Mouse (Mus musculus) testis, adult 2 months (tissue): ENCODE results near the gene Cnnm2. TPM values are rescaled to one million over a fixed set of nuclear protein-coding genes. Genes with fewer than 3 reads are reported as not detected.

Experiments
- H3K27ac ChIP-seq: fragments of 200-500 bp; 2 replicates; pipeline ENCODE4 v1.5.1; 2012; ENCODE audit warnings: low read depth, low read length; ENCODE audit not compliant: control insufficient read depth, insufficient read depth
- H3K27me3 ChIP-seq: fragments of 200-500 bp; 2 replicates; pipeline ENCODE4 v1.6.1; 2012; ENCODE audit warnings: mild to moderate bottlenecking, low read length, moderate library complexity; ENCODE audit not compliant: control insufficient read depth, insufficient read depth
- H3K36me3 ChIP-seq: fragments of 200-500 bp; 2 replicates; pipeline ENCODE4 v1.6.1; 2012; ENCODE audit warnings: mild to moderate bottlenecking, low read length; ENCODE audit not compliant: control insufficient read depth, insufficient read depth
- H3K4me1 ChIP-seq: fragments of 200-500 bp; 2 replicates; pipeline ENCODE4 v1.6.1; 2012; ENCODE audit warnings: low read length; ENCODE audit not compliant: control insufficient read depth, insufficient read depth
- H3K4me3 ChIP-seq: fragments of 200-500 bp; 2 replicates; pipeline ENCODE4 v1.5.1; 2012; ENCODE audit warnings: low read depth, mild to moderate bottlenecking, low read length, moderate library complexity, mixed read lengths; ENCODE audit not compliant: control insufficient read depth
- CTCF ChIP-seq: fragments of 200-500 bp; IDR thresholded peaks from 2 replicates; pipeline ENCODE4 v1.5.1; 2012; ENCODE audit warnings: low read depth, mild to moderate bottlenecking, inconsistent platforms, low read length, moderate library complexity; ENCODE audit not compliant: control insufficient read depth, insufficient read depth, insufficient replicate concordance
- POLR2A ChIP-seq: fragments of 200-500 bp; IDR thresholded peaks from 2 replicates; pipeline ENCODE4 v1.6.1; 2012; ENCODE audit warnings: low read depth, mild to moderate bottlenecking, inconsistent platforms, low read length, moderate library complexity; ENCODE audit not compliant: control insufficient read depth
- polyA plus RNA-seq: library from polyadenylated mRNA; depleted of rRNA; stranded (reverse); fragments of >200 nt; gene quantifications from 2 replicates; pipeline ENCODE4 v1.2.3, GENCODE M21; 2012

The Cnnm2 gene
- polyA plus RNA-seq, 1 experiment: 3.3 TPM

DNA sequence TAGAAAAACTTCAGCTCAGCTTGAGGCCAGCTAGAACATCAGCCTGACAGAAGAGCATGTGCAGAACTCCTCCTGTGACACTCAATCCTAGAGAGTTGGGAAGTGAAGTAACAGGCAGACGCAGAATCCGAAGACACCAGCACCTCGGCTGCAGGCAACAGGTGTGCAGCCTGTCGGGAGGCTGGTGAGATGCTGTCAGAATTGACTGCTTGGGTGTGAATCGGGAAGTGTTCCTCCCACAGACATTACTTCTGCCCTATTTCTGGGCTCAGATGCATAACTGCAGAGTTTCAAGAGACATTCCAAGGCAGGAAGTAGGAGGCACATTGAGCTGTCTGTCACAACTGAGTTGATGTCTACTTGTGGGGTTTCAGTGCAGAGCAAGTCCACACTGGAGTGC is 72.9 kb downstream of the Cnnm2 start:
- H3K4me3 ChIP-seq: no peak overlapping the region
- no peaks in the 10 kb centered on the region; the same call in 1 of the 2 replicates for H3K4me1 ChIP-seq
- H3K27me3 ChIP-seq: no peaks in the 10 kb centered on the region
- H3K36me3 ChIP-seq: no peaks in the 10 kb centered on the region
- no peak for TF ChIP-seq POLR2A
- H3K27ac ChIP-seq: no peak overlapping the region

DNA sequence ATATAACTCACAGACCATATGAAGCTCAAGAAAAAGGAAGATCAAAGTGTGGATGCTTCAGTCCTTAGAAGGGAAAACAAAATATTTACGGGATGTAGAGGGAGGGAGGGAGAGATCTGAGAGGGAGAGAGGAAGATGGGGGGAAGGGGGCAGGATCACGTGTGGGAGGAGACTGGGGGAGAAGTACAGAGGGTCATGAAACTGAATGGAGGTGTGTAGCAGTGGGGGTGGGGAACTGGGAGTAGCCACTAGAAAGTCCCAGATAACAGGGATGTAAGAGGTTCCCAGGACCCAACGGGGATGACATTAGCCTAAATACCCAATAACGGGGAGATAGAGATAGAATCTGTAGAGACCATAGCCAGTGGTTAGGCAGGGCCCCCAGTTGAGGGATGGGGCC is 73.9 kb downstream of the Cnnm2 start:
- no peak for TF ChIP-seq CTCF
- TF ChIP-seq POLR2A: no peak
- Histone ChIP-seq H3K36me3 (no peaks in the 10 kb centered on the region), H3K4me3 (no peak overlapping the region), H3K4me1 (no peaks in the 10 kb centered on the region; the same call in 1 of the 2 replicates), H3K27me3 (no peaks in the 10 kb centered on the region), H3K27ac (no peak overlapping the region)

- Histone ChIP-seq H3K4me1 (no peaks in the 10 kb centered on the region; the same call in 1 of the 2 replicates), H3K27ac (no peak overlapping the region), H3K27me3 (no peaks in the 10 kb centered on the region), H3K4me3 (no peak overlapping the region), H3K36me3 (no peaks in the 10 kb centered on the region)
- TF ChIP-seq CTCF (no peak), POLR2A (no peak)
Measured at GRCm38 (mm10) chr19:46836085-46836484, 74.7 kb downstream of the Cnnm2 start.

- H3K36me3 ChIP-seq: no peaks in the 10 kb centered on the region
- no peaks in the 10 kb centered on the region for H3K27me3 ChIP-seq
- no peaks in the 10 kb centered on the region; the same call in 1 of the 2 replicates for H3K4me1 ChIP-seq
- no peak overlapping the region for H3K4me3 ChIP-seq
- no peak overlapping the region for H3K27ac ChIP-seq
- no peak for TF ChIP-seq POLR2A
- no peak for TF ChIP-seq CTCF
Measured at GRCm38 (mm10) chr19:46837290-46838079, 76.1 kb downstream of the Cnnm2 start.

- Histone ChIP-seq H3K36me3 (no peaks in the 10 kb centered on the region), H3K27me3 (no peaks in the 10 kb centered on the region), H3K4me3 (no peak overlapping the region), H3K4me1 (no peaks in the 10 kb centered on the region; the same call in 1 of the 2 replicates), H3K27ac (no peak overlapping the region)
- TF ChIP-seq CTCF (no peak), POLR2A (no peak)
Measured at GRCm38 (mm10) chr19:46841016-46841415, 79.6 kb downstream of the Cnnm2 start.

- Histone ChIP-seq H3K4me1 (no peaks in the 10 kb centered on the region), H3K27ac (no peak overlapping the region), H3K4me3 (no peak overlapping the region), H3K36me3 (no peaks in the 10 kb centered on the region), H3K27me3 (no peaks in the 10 kb centered on the region)
- TF ChIP-seq POLR2A (no peak), CTCF (no peak)
Measured at GRCm38 (mm10) chr19:46843030-46843429, 81.6 kb downstream of the Cnnm2 start.

GRCm38 (mm10) chr19:46846056-46846455 is 84.7 kb downstream of the Cnnm2 start:
- H3K27me3 ChIP-seq: no peaks in the 10 kb centered on the region
- no peak overlapping the region for H3K4me3 ChIP-seq
- H3K27ac ChIP-seq: no peak overlapping the region
- H3K36me3 ChIP-seq: no peaks in the 10 kb centered on the region
- H3K4me1 ChIP-seq: no peaks in the 10 kb centered on the region; the same call in 1 of the 2 replicates
- TF ChIP-seq POLR2A: no peak
- no peak for TF ChIP-seq CTCF

DNA sequence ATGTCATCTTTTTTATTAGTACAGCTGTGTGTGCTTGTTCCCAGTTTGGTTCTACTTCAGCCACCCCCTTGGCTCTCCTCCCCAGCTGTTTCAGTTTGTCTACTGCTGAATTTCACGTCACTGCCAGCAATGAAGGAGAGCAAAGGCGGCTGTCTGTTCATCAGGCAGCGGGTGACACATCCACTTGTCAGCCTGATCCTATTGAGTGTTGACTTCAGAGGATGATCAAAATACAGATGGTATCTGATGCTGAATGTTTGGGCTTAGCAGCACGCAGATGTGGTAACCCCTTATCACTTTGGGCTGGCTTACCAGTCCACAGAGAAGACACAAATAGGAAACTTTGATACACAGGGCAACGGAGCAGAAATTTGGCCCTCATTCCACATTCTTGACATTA is 85.1 kb downstream of the Cnnm2 start:
- H3K27me3 ChIP-seq: no peaks in the 10 kb centered on the region
- no peak overlapping the region for H3K27ac ChIP-seq
- TF ChIP-seq POLR2A (no peak), CTCF (no peak)
- H3K4me3 ChIP-seq: no peak overlapping the region
- H3K4me1 ChIP-seq: no peaks in the 10 kb centered on the region; the same call in 1 of the 2 replicates
- H3K36me3 ChIP-seq: no peaks in the 10 kb centered on the region
